Mouse (Mus musculus) layer of hippocampus, adult 9-11 months (tissue): ENCODE results near the gene Il27ra.
"Not testable (repeated sequence)": the region's sequence is repeated elsewhere in the genome, so short reads cannot be mapped to it uniquely, and the experiment has no call there.

Experiments
- DNase-seq: peaks from one replicate; pipeline ENCODE4 v3.0.0; 2022

Il27ra gene

GRCm38 (mm10) chr8:84012499-84013165 lies 29.8 kb downstream of the Il27ra start:
- no peak for DNase-seq

- no peak for DNase-seq
Measured at GRCm38 (mm10) chr8:84011705-84012498, 30.5 kb downstream of the Il27ra start, which contains the start of gene 2210011C24Rik. Gene 2210011C24Rik (minus strand): TSS chr8:84012171.

GRCm38 (mm10) chr8:84010625-84011611 lies 31.5 kb downstream of the Il27ra start:
- DNase-seq = no peak

- peak; percentile 70 for DNase-seq
Measured at GRCm38 (mm10) chr8:84009876-84010275, 32.5 kb downstream of the Il27ra start.

- no peak for DNase-seq
Measured at GRCm38 (mm10) chr8:84008362-84008761, 34.0 kb downstream of the Il27ra start.

GRCm38 (mm10) chr8:84005502-84005901 lies 36.9 kb downstream of the Il27ra start:
- DNase-seq = not testable (repeated sequence)

GRCm38 (mm10) chr8:84004533-84005201 lies 37.7 kb downstream of the Il27ra start:
- peak; percentile 96 for DNase-seq

GRCm38 (mm10) chr8:84003612-84004246 lies 38.7 kb downstream of the Il27ra start:
- no peak for DNase-seq

- no peak for DNase-seq
Measured at GRCm38 (mm10) chr8:84002957-84003611, 39.3 kb downstream of the Il27ra start.

- DNase-seq = no peak
Measured at GRCm38 (mm10) chr8:84001281-84002000, 40.9 kb downstream of the Il27ra start, which contains the start of gene 1700067K01Rik. Gene 1700067K01Rik (plus strand): TSS chr8:84001502.

GRCm38 (mm10) chr8:83999825-84000224 lies 42.6 kb downstream of the Il27ra start:
- DNase-seq = no peak

- no peak for DNase-seq
Measured at GRCm38 (mm10) chr8:83999057-83999705, 43.2 kb downstream of the Il27ra start.

GRCm38 (mm10) chr8:83998231-83999056 lies 43.9 kb downstream of the Il27ra start:
- DNase-seq = no peak

GRCm38 (mm10) chr8:83997511-83998141 lies 44.8 kb downstream of the Il27ra start, which contains the start of gene Samd1:
Gene Samd1 (plus strand): TSS chr8:83997672.
- DNase-seq = peak; percentile 59

GRCm38 (mm10) chr8:83996567-83997505 lies 45.6 kb downstream of the Il27ra start:
- DNase-seq = peak; percentile 88

GRCm38 (mm10) chr8:83995973-83996372 lies 46.4 kb downstream of the Il27ra start:
- no peak for DNase-seq

GRCm38 (mm10) chr8:83994030-83994429 lies 48.4 kb downstream of the Il27ra start:
- no peak for DNase-seq
